Mouse (Mus musculus): ENCODE results near the gene Batf2. TPM values are rescaled to one million over a fixed set of nuclear protein-coding genes. Genes with fewer than 3 reads are reported as not detected.

Batf2 gene
- polyA plus RNA-seq, 1 experiment from 2014 or later: 0.27 TPM

- 13% methylated on average over 3 of the region's 3 CpGs for WGBS
- Histone ChIP-seq H3K4me2 (replicated peaks) (no peak overlapping the region), H3K4me1 (replicated peaks) (peaks cover 4% of the 10 kb centered on the region; the same call in 1 of the 2 replicates), H3K4me3 (replicated peaks) (no peak overlapping the region), H3K27ac (no peak overlapping the region), H3K36me3 (no peaks in the 10 kb centered on the region), H3K27me3 (no peaks in the 10 kb centered on the region), H3K9ac (replicated peaks) (no peak overlapping the region), H3K9me3 (no peaks in the 10 kb centered on the region)
- ATAC-seq: no peak
Observed at GRCm38 (mm10) chr19:6182534-6182933, 41.8 kb downstream of the Batf2 start.

GRCm38 (mm10) chr19:6184131-6184530, 43.3 kb downstream of the Batf2 start, which contains the start of gene Majin:
Gene Majin, plus strand, starts transcription at chr19:6184388.
- H3K4me3 ChIP-seq (replicated peaks): no peak within 1 kb of the TSS
- WGBS: 89% methylated on average over 23 of the region's 23 CpGs

DNA sequence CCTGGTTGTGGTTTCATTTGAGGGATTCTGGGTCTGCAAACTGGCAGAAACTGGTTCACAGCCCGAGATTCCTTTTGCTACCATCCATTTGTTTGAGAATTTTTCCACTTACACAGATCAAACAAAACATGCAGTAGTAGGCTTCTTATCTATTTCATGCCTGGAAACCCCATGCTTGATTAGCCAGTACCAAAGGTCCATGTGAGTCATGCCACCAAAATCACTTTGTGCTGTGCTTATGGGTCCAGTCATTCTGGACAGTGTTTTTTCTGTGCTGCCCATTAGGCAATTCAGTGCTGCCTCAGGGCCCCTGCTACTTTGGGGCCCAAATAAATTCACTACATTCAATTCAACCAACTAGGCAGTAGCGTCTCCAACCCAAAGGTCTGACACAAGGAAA, 63.5 kb downstream of the Batf2 start:
- 87% methylated on average over 2 of the region's 2 CpGs for WGBS

More at GRCm38 (mm10) chr19:6184131-6184530, 43.3 kb downstream of the Batf2 start, which contains the start of gene Majin:
- H3K36me3 ChIP-seq: no peaks in the 10 kb centered on the region
- no peak within 1 kb of the TSS for H3K4me2 ChIP-seq (replicated peaks)
- ATAC-seq: no peak
- H3K27ac ChIP-seq: no peak within 1 kb of the TSS
- no peaks in the 10 kb centered on the region for H3K27me3 ChIP-seq
- H3K9ac ChIP-seq (replicated peaks): no peak within 1 kb of the TSS
- peaks cover 4% of the 10 kb centered on the region; the same call in 1 of the 2 replicates for H3K4me1 ChIP-seq (replicated peaks)
- no peaks in the 10 kb centered on the region for H3K9me3 ChIP-seq

DNA sequence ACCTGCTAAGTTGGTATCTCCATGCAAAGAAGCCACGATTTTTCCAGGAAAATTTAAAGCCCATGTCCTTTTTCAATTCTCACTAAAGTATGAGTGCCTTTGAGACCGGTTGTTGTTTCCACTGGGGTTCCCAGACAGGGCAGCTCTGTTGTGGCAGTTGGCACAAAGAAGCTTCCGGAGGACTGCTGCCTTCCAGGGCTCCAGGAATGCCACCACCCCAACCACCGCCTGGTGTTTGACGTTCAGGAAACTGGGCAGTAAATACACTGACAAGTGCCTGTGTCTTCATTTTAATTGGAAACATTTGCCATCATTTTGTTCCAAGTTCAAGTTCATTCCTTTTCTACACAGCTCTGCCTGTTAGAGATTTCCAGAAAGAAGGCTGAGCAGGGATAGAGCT, 65.9 kb downstream of the Batf2 start:
- no peak for ATAC-seq

More for the DNA sequence above, 63.5 kb downstream of the Batf2 start:
- Histone ChIP-seq H3K9ac (replicated peaks) (no peak overlapping the region), H3K4me3 (replicated peaks) (no peak overlapping the region), H3K36me3 (no peaks in the 10 kb centered on the region), H3K27me3 (no peaks in the 10 kb centered on the region), H3K9me3 (no peaks in the 10 kb centered on the region), H3K4me2 (replicated peaks) (no peak overlapping the region), H3K4me1 (replicated peaks) (no peaks in the 10 kb centered on the region), H3K27ac (no peak overlapping the region)
- no peak for ATAC-seq

DNA sequence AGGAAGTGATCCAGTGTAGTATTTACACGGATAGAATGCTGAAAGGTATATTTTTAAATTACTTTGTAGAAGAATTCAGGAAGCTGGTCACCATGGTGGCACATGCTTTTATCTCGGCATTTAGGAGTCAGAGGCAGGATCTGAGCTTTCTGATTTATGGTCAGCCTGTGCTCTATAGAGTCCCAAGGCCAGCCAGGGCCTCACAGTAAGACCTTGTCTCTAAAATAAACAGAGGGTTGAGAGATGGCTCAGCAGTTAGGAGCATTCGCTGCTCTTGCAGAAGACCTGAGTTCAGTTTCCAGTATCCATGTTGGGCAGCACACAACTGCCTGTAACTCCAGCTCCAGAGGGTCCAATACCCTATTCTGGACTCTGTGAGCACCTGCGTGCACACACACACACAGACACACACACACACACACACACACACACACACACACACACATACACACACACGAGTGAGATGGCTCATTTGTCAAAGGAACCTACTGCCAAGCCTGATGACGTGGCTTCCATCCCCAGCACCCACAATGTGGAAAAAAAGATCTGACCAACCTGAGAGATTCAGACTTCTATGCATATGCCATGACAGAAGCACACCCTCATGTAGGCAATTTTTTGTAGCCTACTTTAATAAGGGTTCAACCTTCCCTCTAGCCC, 75.4 kb downstream of the Batf2 start:
- H3K27me3 ChIP-seq: no peaks in the 10 kb centered on the region
- H3K4me2 ChIP-seq (replicated peaks): no peak overlapping the region
- H3K4me1 ChIP-seq (replicated peaks): no peaks in the 10 kb centered on the region
- ATAC-seq: no peak
- no peak overlapping the region for H3K9ac ChIP-seq (replicated peaks)
- H3K36me3 ChIP-seq: no peaks in the 10 kb centered on the region
- no peak overlapping the region for H3K27ac ChIP-seq
- 82% methylated on average over 6 of the region's 6 CpGs for WGBS
- H3K9me3 ChIP-seq: no peaks in the 10 kb centered on the region
- H3K4me3 ChIP-seq (replicated peaks): no peak overlapping the region

More for the DNA sequence above, 65.9 kb downstream of the Batf2 start:
- no peaks in the 10 kb centered on the region for H3K4me1 ChIP-seq (replicated peaks)
- H3K27ac ChIP-seq: no peak overlapping the region
- no peaks in the 10 kb centered on the region for H3K36me3 ChIP-seq
- WGBS: 77% methylated on average over 5 of the region's 5 CpGs
- no peaks in the 10 kb centered on the region for H3K27me3 ChIP-seq
- no peak overlapping the region for H3K4me3 ChIP-seq (replicated peaks)
- no peaks in the 10 kb centered on the region for H3K9me3 ChIP-seq
- H3K4me2 ChIP-seq (replicated peaks): no peak overlapping the region
- H3K9ac ChIP-seq (replicated peaks): no peak overlapping the region

- Histone ChIP-seq H3K27ac (no peak overlapping the region), H3K36me3 (no peaks in the 10 kb centered on the region), H3K9me3 (no peaks in the 10 kb centered on the region), H3K9ac (replicated peaks) (no peak overlapping the region), H3K4me3 (replicated peaks) (no peak overlapping the region), H3K4me2 (replicated peaks) (no peak overlapping the region), H3K27me3 (no peaks in the 10 kb centered on the region), H3K4me1 (replicated peaks) (no peaks in the 10 kb centered on the region)
- 69% methylated on average over 6 of the region's 6 CpGs for WGBS
- ATAC-seq: no peak
Observed at GRCm38 (mm10) chr19:6218606-6219005, 77.8 kb downstream of the Batf2 start.

Other genes starting within 250 kb of the Batf2 start
- 16.4 and 16.9 TPM in 2 replicates for gene Tigd3, start 246.8 kb upstream of the Batf2 start, polyA plus RNA-seq (2015; fragmentation: Nextera tagmentation; extraction: Ambion mirVana)
- 157 and 158 TPM in 2 replicates for gene Dpf2, start 228.0 kb upstream of the Batf2 start, polyA plus RNA-seq (2015; fragmentation: Nextera tagmentation; extraction: Ambion mirVana)
- gene Cdc42ep2, start 216.2 kb upstream of the Batf2 start, polyA plus RNA-seq (2015; fragmentation: Nextera tagmentation; extraction: Ambion mirVana): 7.5 and 7.8 TPM in 2 replicates
- 31.6 and 32.1 TPM in 2 replicates for gene Pola2, start 176.8 kb upstream of the Batf2 start, polyA plus RNA-seq (2015; fragmentation: Nextera tagmentation; extraction: Ambion mirVana)
- gene Slc22a20, start 154.8 kb upstream of the Batf2 start, polyA plus RNA-seq (2015; fragmentation: Nextera tagmentation; extraction: Ambion mirVana): not detected in 2 replicates
- 1.9 and 2.3 TPM in 2 replicates for gene Capn1, start 125.1 kb upstream of the Batf2 start, polyA plus RNA-seq (2015; fragmentation: Nextera tagmentation; extraction: Ambion mirVana)
- 27.8 and 33.8 TPM in 2 replicates for gene Syvn1, start 94.4 kb upstream of the Batf2 start, polyA plus RNA-seq (2015; fragmentation: Nextera tagmentation; extraction: Ambion mirVana)
- 73.7 and 74.7 TPM in 2 replicates for gene Mrpl49, start 83.2 kb upstream of the Batf2 start, polyA plus RNA-seq (2015; fragmentation: Nextera tagmentation; extraction: Ambion mirVana)
- gene Fau, start 83.1 kb upstream of the Batf2 start, polyA plus RNA-seq (2015; fragmentation: Nextera tagmentation; extraction: Ambion mirVana): 632 and 647 TPM in 2 replicates
- gene Znhit2, start 79.8 kb upstream of the Batf2 start, polyA plus RNA-seq (2015; fragmentation: Nextera tagmentation; extraction: Ambion mirVana): 27.4 and 33.1 TPM in 2 replicates
- gene Tm7sf2, start 72.6 kb upstream of the Batf2 start, polyA plus RNA-seq (2015; fragmentation: Nextera tagmentation; extraction: Ambion mirVana): 44.1 and 45.9 TPM in 2 replicates
- 90.8 and 91.4 TPM in 2 replicates for gene Vps51, start 63.8 kb upstream of the Batf2 start, polyA plus RNA-seq (2015; fragmentation: Nextera tagmentation; extraction: Ambion mirVana)
- gene Tmem262, start 61.0 kb upstream of the Batf2 start, polyA plus RNA-seq (2015; fragmentation: Nextera tagmentation; extraction: Ambion mirVana): not detected in 2 replicates
- 2.4 TPM in 2 replicates for gene Gm28374, start 58.7 kb upstream of the Batf2 start, polyA plus RNA-seq (2015; fragmentation: Nextera tagmentation; extraction: Ambion mirVana)
- 83.3 and 84.8 TPM in 2 replicates for gene Zfpl1, start 56.0 kb upstream of the Batf2 start, polyA plus RNA-seq (2015; fragmentation: Nextera tagmentation; extraction: Ambion mirVana)
- gene Cdca5, start 56.0 kb upstream of the Batf2 start, polyA plus RNA-seq (2015; fragmentation: Nextera tagmentation; extraction: Ambion mirVana): 19.1 and 19.3 TPM in 2 replicates
- gene AC131692.1, start 46.6 kb upstream of the Batf2 start, polyA plus RNA-seq (2015; fragmentation: Nextera tagmentation; extraction: Ambion mirVana): not detected in 2 replicates
- gene Naaladl1, start 35.2 kb upstream of the Batf2 start, polyA plus RNA-seq (2015; fragmentation: Nextera tagmentation; extraction: Ambion mirVana): 0.52 and 0.58 TPM in 2 replicates
- 35.1 and 41.8 TPM in 2 replicates for gene Sac3d1, start 22.3 kb upstream of the Batf2 start, polyA plus RNA-seq (2015; fragmentation: Nextera tagmentation; extraction: Ambion mirVana)
- 42.3 and 44.4 TPM in 2 replicates for gene Snx15, start 12.7 kb upstream of the Batf2 start, polyA plus RNA-seq (2015; fragmentation: Nextera tagmentation; extraction: Ambion mirVana)
- gene Arl2, start 565 bp downstream of the Batf2 start, polyA plus RNA-seq (2015; fragmentation: Nextera tagmentation; extraction: Ambion mirVana): 115 and 118 TPM in 2 replicates
- not detected in 2 replicates for gene Majin, start 43.4 kb downstream of the Batf2 start, polyA plus RNA-seq (2015; fragmentation: Nextera tagmentation; extraction: Ambion mirVana)
- gene Gpha2, start 85.4 kb downstream of the Batf2 start, polyA plus RNA-seq (2015; fragmentation: Nextera tagmentation; extraction: Ambion mirVana): not detected in 2 replicates
- gene Ppp2r5b, start 94.9 kb downstream of the Batf2 start, polyA plus RNA-seq (2015; fragmentation: Nextera tagmentation; extraction: Ambion mirVana): 78.4 and 84.8 TPM in 2 replicates
- gene Atg2a, start 100.7 kb downstream of the Batf2 start, polyA plus RNA-seq (2015; fragmentation: Nextera tagmentation; extraction: Ambion mirVana): 11.4 and 12.4 TPM in 2 replicates
- gene Ehd1, start 135.7 kb downstream of the Batf2 start, polyA plus RNA-seq (2015; fragmentation: Nextera tagmentation; extraction: Ambion mirVana): 89.7 and 93.8 TPM in 2 replicates
- gene Cdc42bpg, start 165.5 kb downstream of the Batf2 start, polyA plus RNA-seq (2015; fragmentation: Nextera tagmentation; extraction: Ambion mirVana): 0.39 and 0.46 TPM in 2 replicates
- 74.4 and 81.1 TPM in 2 replicates for gene Men1, start 194.0 kb downstream of the Batf2 start, polyA plus RNA-seq (2015; fragmentation: Nextera tagmentation; extraction: Ambion mirVana)
- 13.6 and 17.1 TPM in 2 replicates for gene Map4k2, start 200.2 kb downstream of the Batf2 start, polyA plus RNA-seq (2015; fragmentation: Nextera tagmentation; extraction: Ambion mirVana)
- 120 and 128 TPM in 2 replicates for gene Sf1, start 222.7 kb downstream of the Batf2 start, polyA plus RNA-seq (2015; fragmentation: Nextera tagmentation; extraction: Ambion mirVana)
- gene Pygm, start 243.4 kb downstream of the Batf2 start, polyA plus RNA-seq (2015; fragmentation: Nextera tagmentation; extraction: Ambion mirVana): 1.9 and 2.2 TPM in 2 replicates

Measured in midbrain, embryonic 13.5 days (tissue).